Mouse (Mus musculus): ENCODE measurements at regions not wholly inside any gene's neighbourhood (a gene's known extent, or its start where the extent isn't known, plus 50 kb on each side); places are given as distances from the start of the nearest gene placed in this dataset.

GRCm38 (mm10) chr10:122561924-122562323 lies 113.6 kb downstream of the Avpr1a start:
- Histone ChIP-seq H3K4me2 (replicated peaks; ENCODE audit: low read depth) (no peak overlapping the region), H3K9me3 (ENCODE audit: control insufficient read depth) (no peaks in the 10 kb centered on the region), H3K9ac (ENCODE audit: low read depth, low read length) (no peak overlapping the region), H3K4me1 (replicated peaks; ENCODE audit: control insufficient read depth, insufficient read depth, low read length) (no peaks in the 10 kb centered on the region; the same call in 1 of the 2 replicates), H3K4me3 (ENCODE audit: low read depth, low read length) (no peak overlapping the region), H3K27me3 (replicated peaks; ENCODE audit: control insufficient read depth, insufficient read depth, low read length) (no peaks in the 10 kb centered on the region), H3K27ac (ENCODE audit: low read depth, low read length) (no peak overlapping the region), H3K36me3 (ENCODE audit: control insufficient read depth, insufficient read depth) (no peaks in the 10 kb centered on the region)
- no peak for TF ChIP-seq CTCF (IDR thresholded peaks at IDR 0.05; ENCODE audit: low read depth)
- no peak for ATAC-seq
- WGBS = 42% methylated on average over 3 of the region's 3 CpGs

GRCm38 (mm10) chr10:122562542-122562941 lies 114.2 kb downstream of the Avpr1a start:
- ATAC-seq = no peak
- H3K4me3 ChIP-seq (ENCODE audit: low read depth, low read length) = no peak overlapping the region
- H3K4me2 ChIP-seq (replicated peaks; ENCODE audit: low read depth) = no peak overlapping the region
- 66% methylated on average over 6 of the region's 6 CpGs for WGBS
- no peaks in the 10 kb centered on the region for H3K9me3 ChIP-seq (ENCODE audit: control insufficient read depth)
- no peaks in the 10 kb centered on the region for H3K36me3 ChIP-seq (ENCODE audit: control insufficient read depth, insufficient read depth)
- H3K4me1 ChIP-seq (replicated peaks; ENCODE audit: control insufficient read depth, insufficient read depth, low read length) = no peaks in the 10 kb centered on the region; the same call in 1 of the 2 replicates
- H3K27me3 ChIP-seq (replicated peaks; ENCODE audit: control insufficient read depth, insufficient read depth, low read length) = no peaks in the 10 kb centered on the region
- TF ChIP-seq CTCF (IDR thresholded peaks at IDR 0.05; ENCODE audit: low read depth) = no peak
- no peak overlapping the region for H3K27ac ChIP-seq (ENCODE audit: low read depth, low read length)
- no peak overlapping the region for H3K9ac ChIP-seq (ENCODE audit: low read depth, low read length)

GRCm38 (mm10) chr10:122563973-122564372 lies 114.6 kb upstream of the Ppm1h start:
- Histone ChIP-seq H3K27ac (ENCODE audit: low read depth, low read length) (no peak overlapping the region), H3K27me3 (replicated peaks; ENCODE audit: control insufficient read depth, insufficient read depth, low read length) (no peaks in the 10 kb centered on the region), H3K4me3 (ENCODE audit: low read depth, low read length) (no peak overlapping the region), H3K4me2 (replicated peaks; ENCODE audit: low read depth) (no peak overlapping the region; the same call in 1 of the 2 replicates), H3K4me1 (replicated peaks; ENCODE audit: control insufficient read depth, insufficient read depth, low read length) (no peaks in the 10 kb centered on the region; the same call in 1 of the 2 replicates), H3K9ac (ENCODE audit: low read depth, low read length) (no peak overlapping the region), H3K9me3 (ENCODE audit: control insufficient read depth) (no peaks in the 10 kb centered on the region), H3K36me3 (ENCODE audit: control insufficient read depth, insufficient read depth) (no peaks in the 10 kb centered on the region)
- ATAC-seq = no peak
- 59% methylated on average over 10 of the region's 10 CpGs for WGBS
- no peak for TF ChIP-seq CTCF (IDR thresholded peaks at IDR 0.05; ENCODE audit: low read depth)

GRCm38 (mm10) chr10:122564473-122564872 lies 114.1 kb upstream of the Ppm1h start:
- TF ChIP-seq CTCF (IDR thresholded peaks at IDR 0.05; ENCODE audit: low read depth) = no peak
- Histone ChIP-seq H3K4me3 (ENCODE audit: low read depth, low read length) (no peak overlapping the region), H3K27ac (ENCODE audit: low read depth, low read length) (no peak overlapping the region), H3K27me3 (replicated peaks; ENCODE audit: control insufficient read depth, insufficient read depth, low read length) (no peaks in the 10 kb centered on the region), H3K36me3 (ENCODE audit: control insufficient read depth, insufficient read depth) (no peaks in the 10 kb centered on the region), H3K9ac (ENCODE audit: low read depth, low read length) (no peak overlapping the region), H3K4me1 (replicated peaks; ENCODE audit: control insufficient read depth, insufficient read depth, low read length) (no peaks in the 10 kb centered on the region; the same call in 1 of the 2 replicates), H3K4me2 (replicated peaks; ENCODE audit: low read depth) (no peak overlapping the region), H3K9me3 (ENCODE audit: control insufficient read depth) (no peaks in the 10 kb centered on the region)
- WGBS = 75% methylated on average over 10 of the region's 10 CpGs
- ATAC-seq = no peak

- no peak overlapping the region for H3K9ac ChIP-seq (ENCODE audit: low read depth, low read length)
- no peaks in the 10 kb centered on the region for H3K9me3 ChIP-seq (ENCODE audit: control insufficient read depth)
- no peaks in the 10 kb centered on the region; the same call in 1 of the 2 replicates for H3K4me1 ChIP-seq (replicated peaks; ENCODE audit: control insufficient read depth, insufficient read depth, low read length)
- H3K4me2 ChIP-seq (replicated peaks; ENCODE audit: low read depth) = no peak overlapping the region
- no peak for ATAC-seq
- no peak overlapping the region for H3K27ac ChIP-seq (ENCODE audit: low read depth, low read length)
- H3K27me3 ChIP-seq (replicated peaks; ENCODE audit: control insufficient read depth, insufficient read depth, low read length) = no peaks in the 10 kb centered on the region
- H3K36me3 ChIP-seq (ENCODE audit: control insufficient read depth, insufficient read depth) = no peaks in the 10 kb centered on the region
- peak; percentile 45 for TF ChIP-seq CTCF (IDR thresholded peaks at IDR 0.05; ENCODE audit: low read depth)
- WGBS = 63% methylated on average over 4 of the region's 4 CpGs
- H3K4me3 ChIP-seq (ENCODE audit: low read depth, low read length) = no peak overlapping the region
These were observed 112.0 kb upstream of the Ppm1h start for GRCm38 (mm10) chr10:122566601-122567000.

GRCm38 (mm10) chr10:122569546-122570202 lies 108.9 kb upstream of the Ppm1h start:
- H3K27me3 ChIP-seq (replicated peaks; ENCODE audit: control insufficient read depth, insufficient read depth, low read length) = no peaks in the 10 kb centered on the region
- H3K36me3 ChIP-seq (ENCODE audit: control insufficient read depth, insufficient read depth) = no peaks in the 10 kb centered on the region
- H3K4me1 ChIP-seq (replicated peaks; ENCODE audit: control insufficient read depth, insufficient read depth, low read length) = no peaks in the 10 kb centered on the region
- H3K9ac ChIP-seq (ENCODE audit: low read depth, low read length) = no peak overlapping the region
- no peak overlapping the region for H3K4me2 ChIP-seq (replicated peaks; ENCODE audit: low read depth)
- no peak overlapping the region for H3K27ac ChIP-seq (ENCODE audit: low read depth, low read length)
- TF ChIP-seq CTCF (IDR thresholded peaks at IDR 0.05; ENCODE audit: low read depth) = no peak
- no peak overlapping the region for H3K4me3 ChIP-seq (ENCODE audit: low read depth, low read length)
- 68% methylated on average over 13 of the region's 13 CpGs for WGBS
- no peaks in the 10 kb centered on the region for H3K9me3 ChIP-seq (ENCODE audit: control insufficient read depth)
- no peak for ATAC-seq
